Comparison of ENCODE assay signal across 10 mouse cellular contexts in genomic region chr17:87036141-87037073, GRCm38 (mm10). TPM values are rescaled to one million over a fixed set of nuclear protein-coding genes. Genes with fewer than 3 reads are reported as not detected.
A peak's percentile ranks its signal among the peaks of the same experiment; 100 is the strongest.
DNase-seq lines count a peak whose midpoint lies in the region; ATAC-seq and TF ChIP-seq lines count a peak whose summit lies in the region.
"Had no signal": no experiment of that assay in that cellular context is flagged by ENCODE, and none has a peak within 500 bp of the region (broad histone marks: within the 10 kb centered on the region; RNA-seq: fewer than 3 reads in every experiment).

No protein-coding gene starts in this region.

- DNase-seq in cerebellum, postnatal 14 days: peak; percentile 18 to 26
- no peak for DNase-seq in cerebellum, postnatal 4 days (ENCODE audit: low spot score in 2 of 2)
- DNase-seq in liver, adult 2 months (ENCODE audit: extremely low read depth, low read depth, low spot score): peak; percentile 62
- DNase-seq in brain, embryonic 14.5 days (ENCODE audit: low read depth): peak; percentile 52
- DNase-seq in liver, embryonic 14.5 days (ENCODE audit: low read depth in 3 of 3, low spot score in 3 of 3): peak in 2 of 3 experiments; percentile 12 to 20
- peak; percentile 60 for DNase-seq in thymus, postnatal 4 days
- no peak for DNase-seq in layer of hippocampus, adult 9-11 months

- H3K36me3 ChIP-seq in liver, adult 2 months (ENCODE audit: control insufficient read depth, insufficient read depth, low read length): peaks cover 16% of the 10 kb centered on the region
- H3K36me3 ChIP-seq in liver, embryonic 12.5 days: peaks cover 47% of the 10 kb centered on the region
- peaks cover 5% of the 10 kb centered on the region for H3K36me3 ChIP-seq in liver, embryonic 14.5 days (replicated peaks; ENCODE audit: control insufficient read depth, insufficient read depth, low read depth)

- no peak for ATAC-seq in liver, embryonic 12.5 days
- ATAC-seq in liver, embryonic 14.5 days (ENCODE audit: insufficient read depth): no peak

- H3K79me2 ChIP-seq in liver, adult 2 months (ENCODE audit: control insufficient read depth, insufficient read depth, low read length): no peaks in the 10 kb centered on the region

- no peak overlapping the region for H3K4me3 ChIP-seq in liver, adult 2 months (ENCODE audit: insufficient read depth, low read depth, low read length)
- H3K4me3 ChIP-seq in liver, embryonic 12.5 days: no peak overlapping the region
- H3K4me3 ChIP-seq in liver, embryonic 14.5 days (ENCODE audit: insufficient read depth in 1 of 2, low read depth in 2 of 2, low read length in 2 of 2): no peak overlapping the region
- H3K4me3 ChIP-seq: hindbrain, embryonic 15.5 days; neural tube, embryonic 12.5 days had no signal

- no peaks in the 10 kb centered on the region for H3K9me3 ChIP-seq in liver, embryonic 12.5 days (replicated peaks)
- H3K9me3 ChIP-seq in liver, embryonic 14.5 days (ENCODE audit: control insufficient read depth, low read length): no peaks in the 10 kb centered on the region
- H3K9me3 ChIP-seq: hindbrain, embryonic 15.5 days; neural tube, embryonic 12.5 days had no signal

- H3K4me2 ChIP-seq in liver, embryonic 12.5 days: no peak overlapping the region
- H3K4me2 ChIP-seq in liver, embryonic 14.5 days (ENCODE audit: low read depth): no peak overlapping the region
- H3K4me2 ChIP-seq: hindbrain, embryonic 15.5 days; neural tube, embryonic 12.5 days had no signal

- no peak overlapping the region for H3K9ac ChIP-seq in liver, adult 2 months (ENCODE audit: low read depth, low read length)
- H3K9ac ChIP-seq in liver, embryonic 12.5 days: no peak overlapping the region
- H3K9ac ChIP-seq in liver, embryonic 14.5 days (replicated peaks): no peak overlapping the region
- H3K9ac ChIP-seq: hindbrain, embryonic 15.5 days; neural tube, embryonic 12.5 days had no signal

- H3K27me3 ChIP-seq in liver, adult 2 months (ENCODE audit: control insufficient read depth, insufficient read depth, low read length): no peaks in the 10 kb centered on the region
- no peaks in the 10 kb centered on the region for H3K27me3 ChIP-seq in liver, embryonic 12.5 days (replicated peaks)
- no peaks in the 10 kb centered on the region for H3K27me3 ChIP-seq in liver, embryonic 14.5 days (ENCODE audit: control insufficient read depth, insufficient read depth, low read length)
- H3K27me3 ChIP-seq: hindbrain, embryonic 15.5 days; neural tube, embryonic 12.5 days had no signal

- no peaks in the 10 kb centered on the region; the same call in 1 of the 2 replicates for H3K4me1 ChIP-seq in liver, adult 2 months (ENCODE audit: control insufficient read depth, insufficient read depth, low read length)
- H3K4me1 ChIP-seq in liver, embryonic 12.5 days: no peaks in the 10 kb centered on the region
- no peaks in the 10 kb centered on the region for H3K4me1 ChIP-seq in liver, embryonic 14.5 days (replicated peaks; ENCODE audit: control insufficient read depth in 2 of 2, insufficient read depth in 2 of 2, low read length in 1 of 2)
- H3K4me1 ChIP-seq: hindbrain, embryonic 15.5 days; neural tube, embryonic 12.5 days had no signal

- peak overlapping the region; percentile 47; the same call in 1 of the 2 replicates for H3K27ac ChIP-seq in liver, adult 2 months (replicated peaks; ENCODE audit: insufficient read depth, low read depth, low read length)
- H3K27ac ChIP-seq in liver, embryonic 12.5 days: no peak overlapping the region
- H3K27ac ChIP-seq in liver, embryonic 14.5 days: no peak overlapping the region
- H3K27ac ChIP-seq: hindbrain, embryonic 15.5 days; neural tube, embryonic 12.5 days had no signal

- TF ChIP-seq CTCF in liver, adult 2 months (IDR thresholded peaks at IDR 0.05; ENCODE audit: low read depth, low read length): peak; percentile 64
- peak; percentile 67 for TF ChIP-seq CTCF in brain, embryonic 14.5 days (IDR thresholded peaks at IDR 0.05; ENCODE audit: borderline replicate concordance, extremely low read depth, insufficient read depth, insufficient read length)
- TF ChIP-seq CTCF in liver, embryonic 14.5 days (IDR thresholded peaks at IDR 0.05; ENCODE audit: low read depth): peak; percentile 64

- no peak for TF ChIP-seq POLR2A in liver, adult 2 months (IDR thresholded peaks at IDR 0.05; ENCODE audit: extremely low read depth, insufficient read depth, low read length)
- TF ChIP-seq POLR2A in brain, embryonic 14.5 days (IDR thresholded peaks at IDR 0.05; ENCODE audit: borderline replicate concordance, extremely low read depth, insufficient read depth, insufficient read length, poor library complexity, severe bottlenecking): no peak

- TF ChIP-seq EP300 in liver, embryonic 14.5 days (IDR thresholded peaks at IDR 0.05; ENCODE audit: low read depth): no peak

- WGBS in liver, adult 2 months: 19% methylated on average over 10 of the region's 10 CpGs
- WGBS in liver, embryonic 12.5 days (ENCODE audit: insufficient replicate concordance): 42% methylated on average over 9 of the region's 10 CpGs
- 50% methylated on average over 10 of the region's 10 CpGs for WGBS in liver, embryonic 14.5 days (ENCODE audit: insufficient replicate concordance)

RNA-seq across cellular contexts. Expression of gene Cript, which starts 11.1 kb away (rescaled TPM):
- total RNA-seq in liver, adult 2 months (2014; rRNA removed): 26.6 and 26.9 TPM in 2 replicates
- polyA plus RNA-seq in liver, adult 2 months (2012; rRNA removed): 7.4 and 9.7 TPM in 2 replicates
- 76.9 and 84.3 TPM in 2 replicates for polyA plus RNA-seq in liver, embryonic 12.5 days (2016; fragmentation: Nextera tagmentation; extraction: Ambion mirVana)
- polyA plus RNA-seq in brain, embryonic 14.5 days (2012; rRNA removed): 77.1 and 77.5 TPM in 2 replicates
- polyA plus RNA-seq in liver, embryonic 14.5 days (2012; rRNA removed): 14.3 and 20.8 TPM in 2 replicates
- 70.4 and 76.5 TPM in 2 replicates for polyA plus RNA-seq in liver, embryonic 14.5 days (2014; fragmentation: Nextera tagmentation; extraction: Ambion mirVana)

RNA-seq across cellular contexts. Expression of gene Pigf, which starts 11.2 kb away (rescaled TPM):
- 9.1 and 10.9 TPM in 2 replicates for total RNA-seq in liver, adult 2 months (2014; rRNA removed)
- polyA plus RNA-seq in liver, adult 2 months (2012; rRNA removed): 2.5 and 3.2 TPM in 2 replicates
- polyA plus RNA-seq in liver, embryonic 12.5 days (2016; fragmentation: Nextera tagmentation; extraction: Ambion mirVana): 18.6 and 19.8 TPM in 2 replicates
- polyA plus RNA-seq in brain, embryonic 14.5 days (2012; rRNA removed): 21.6 and 32.7 TPM in 2 replicates
- 6.8 and 8.7 TPM in 2 replicates for polyA plus RNA-seq in liver, embryonic 14.5 days (2012; rRNA removed)
- 14.6 and 16.1 TPM in 2 replicates for polyA plus RNA-seq in liver, embryonic 14.5 days (2014; fragmentation: Nextera tagmentation; extraction: Ambion mirVana)

Comparison
In these comparisons a context has a peak if more than half of its experiments do, and no peak if none do; other contexts are left out.
1. DNase-seq: peak in cerebellum, postnatal 14 days (2 of 2), liver, adult 2 months (single experiment), brain, embryonic 14.5 days (single experiment), liver, embryonic 14.5 days (2 of 3) and thymus, postnatal 4 days (single experiment); none in cerebellum, postnatal 4 days (0 of 2) and layer of hippocampus, adult 9-11 months (single experiment).
2. Peak in every context shown above with its lines, with median percentiles within 50 percentile points of each other: CTCF ChIP-seq.